Mouse (Mus musculus): Measurements from ENCODE around the gene Immp2l. TPM values are rescaled to one million over a fixed set of nuclear protein-coding genes. Genes with fewer than 3 reads are reported as not detected.

The Immp2l gene
- total and polyA plus RNA-seq, 2 experiments: 35.8 to 133 TPM

- no peak overlapping the region for H3K9ac ChIP-seq (ENCODE audit: low read depth, low read length)
- WGBS: 82% methylated on average over 2 of the region's 2 CpGs
- no peaks in the 10 kb centered on the region; the same call in 1 of the 2 replicates for H3K4me1 ChIP-seq (ENCODE audit: control insufficient read depth, insufficient read depth, low read length)
- DNase-seq (ENCODE audit: extremely low read depth, low read depth, low spot score): no peak
- H3K4me3 ChIP-seq (ENCODE audit: insufficient read depth, low read depth, low read length): no peak overlapping the region
- H3K27me3 ChIP-seq (ENCODE audit: control insufficient read depth, insufficient read depth, low read length): no peaks in the 10 kb centered on the region
- TF ChIP-seq CTCF (IDR thresholded peaks at IDR 0.05; ENCODE audit: low read depth, low read length) (no peak), POLR2A (IDR thresholded peaks at IDR 0.05; ENCODE audit: extremely low read depth, insufficient read depth, low read length) (no peak)
- H3K36me3 ChIP-seq (ENCODE audit: control insufficient read depth, insufficient read depth, low read length): no peaks in the 10 kb centered on the region; the same call in 1 of the 2 replicates
- no peak overlapping the region for H3K27ac ChIP-seq (replicated peaks; ENCODE audit: insufficient read depth, low read depth, low read length)
- peaks cover 2% of the 10 kb centered on the region; the same call in 1 of the 2 replicates for H3K79me2 ChIP-seq (ENCODE audit: control insufficient read depth, insufficient read depth, low read length)
Measured at GRCm38 (mm10) chr12:41109011-41109410, 85.1 kb downstream of the Immp2l start.

- peaks cover 3% of the 10 kb centered on the region; the same call in 1 of the 2 replicates for H3K4me1 ChIP-seq (ENCODE audit: control insufficient read depth, insufficient read depth, low read length)
- TF ChIP-seq POLR2A (IDR thresholded peaks at IDR 0.05; ENCODE audit: extremely low read depth, insufficient read depth, low read length) (no peak), CTCF (IDR thresholded peaks at IDR 0.05; ENCODE audit: low read depth, low read length) (0 out of 2 replicates have a peak, but pooled peaks have one; percentile 4)
- DNase-seq (ENCODE audit: extremely low read depth, low read depth, low spot score): peak; percentile 33
- 52% methylated on average over 1 of the region's 1 CpGs for WGBS
- no peak overlapping the region for H3K27ac ChIP-seq (replicated peaks; ENCODE audit: insufficient read depth, low read depth, low read length)
- no peaks in the 10 kb centered on the region; the same call in 1 of the 2 replicates for H3K36me3 ChIP-seq (ENCODE audit: control insufficient read depth, insufficient read depth, low read length)
- H3K79me2 ChIP-seq (ENCODE audit: control insufficient read depth, insufficient read depth, low read length): peaks cover 2% of the 10 kb centered on the region; the same call in 1 of the 2 replicates
- no peak overlapping the region for H3K4me3 ChIP-seq (ENCODE audit: insufficient read depth, low read depth, low read length)
- H3K27me3 ChIP-seq (ENCODE audit: control insufficient read depth, insufficient read depth, low read length): no peaks in the 10 kb centered on the region
- H3K9ac ChIP-seq (ENCODE audit: low read depth, low read length): no peak overlapping the region
Measured at GRCm38 (mm10) chr12:41111456-41111855, 87.6 kb downstream of the Immp2l start.

- DNase-seq (ENCODE audit: extremely low read depth, low read depth, low spot score): no peak
- Histone ChIP-seq H3K9ac (ENCODE audit: low read depth, low read length) (no peak overlapping the region), H3K4me3 (ENCODE audit: insufficient read depth, low read depth, low read length) (no peak overlapping the region), H3K27me3 (ENCODE audit: control insufficient read depth, insufficient read depth, low read length) (no peaks in the 10 kb centered on the region), H3K36me3 (ENCODE audit: control insufficient read depth, insufficient read depth, low read length) (no peaks in the 10 kb centered on the region; the same call in 1 of the 2 replicates), H3K4me1 (ENCODE audit: control insufficient read depth, insufficient read depth, low read length) (peaks cover 3% of the 10 kb centered on the region; the same call in 1 of the 2 replicates), H3K27ac (replicated peaks; ENCODE audit: insufficient read depth, low read depth, low read length) (no peak overlapping the region), H3K79me2 (ENCODE audit: control insufficient read depth, insufficient read depth, low read length) (peaks cover 2% of the 10 kb centered on the region; the same call in 1 of the 2 replicates)
- TF ChIP-seq POLR2A (IDR thresholded peaks at IDR 0.05; ENCODE audit: extremely low read depth, insufficient read depth, low read length) (no peak), CTCF (IDR thresholded peaks at IDR 0.05; ENCODE audit: low read depth, low read length) (no peak)
- 62% methylated on average over 6 of the region's 6 CpGs for WGBS
Measured at GRCm38 (mm10) chr12:41112137-41112536, 88.2 kb downstream of the Immp2l start.

- Histone ChIP-seq H3K36me3 (ENCODE audit: control insufficient read depth, insufficient read depth, low read length) (no peaks in the 10 kb centered on the region), H3K9ac (ENCODE audit: low read depth, low read length) (no peak overlapping the region), H3K79me2 (ENCODE audit: control insufficient read depth, insufficient read depth, low read length) (peaks cover 6% of the 10 kb centered on the region; the same call in 1 of the 2 replicates), H3K27ac (replicated peaks; ENCODE audit: insufficient read depth, low read depth, low read length) (no peak overlapping the region), H3K27me3 (ENCODE audit: control insufficient read depth, insufficient read depth, low read length) (no peaks in the 10 kb centered on the region), H3K4me1 (ENCODE audit: control insufficient read depth, insufficient read depth, low read length) (peaks cover 10% of the 10 kb centered on the region; the same call in 1 of the 2 replicates), H3K4me3 (ENCODE audit: insufficient read depth, low read depth, low read length) (no peak overlapping the region)
- no peak for TF ChIP-seq POLR2A (IDR thresholded peaks at IDR 0.05; ENCODE audit: extremely low read depth, insufficient read depth, low read length)
- no peak for TF ChIP-seq CTCF (IDR thresholded peaks at IDR 0.05; ENCODE audit: low read depth, low read length)
- no peak for DNase-seq (ENCODE audit: extremely low read depth, low read depth, low spot score)
Measured at GRCm38 (mm10) chr12:41118358-41118757, 94.5 kb downstream of the Immp2l start.

- 77% methylated on average over 6 of the region's 6 CpGs for WGBS
- H3K79me2 ChIP-seq (ENCODE audit: control insufficient read depth, insufficient read depth, low read length): peaks cover 6% of the 10 kb centered on the region; the same call in 1 of the 2 replicates
- no peak for DNase-seq (ENCODE audit: extremely low read depth, low read depth, low spot score)
- H3K4me1 ChIP-seq (ENCODE audit: control insufficient read depth, insufficient read depth, low read length): peaks cover 10% of the 10 kb centered on the region; the same call in 1 of the 2 replicates
- TF ChIP-seq POLR2A (IDR thresholded peaks at IDR 0.05; ENCODE audit: extremely low read depth, insufficient read depth, low read length): no peak
- TF ChIP-seq CTCF (IDR thresholded peaks at IDR 0.05; ENCODE audit: low read depth, low read length): no peak
- no peak overlapping the region for H3K9ac ChIP-seq (ENCODE audit: low read depth, low read length)
- H3K36me3 ChIP-seq (ENCODE audit: control insufficient read depth, insufficient read depth, low read length): no peaks in the 10 kb centered on the region
- no peak overlapping the region for H3K4me3 ChIP-seq (ENCODE audit: insufficient read depth, low read depth, low read length)
- no peaks in the 10 kb centered on the region for H3K27me3 ChIP-seq (ENCODE audit: control insufficient read depth, insufficient read depth, low read length)
- H3K27ac ChIP-seq (replicated peaks; ENCODE audit: insufficient read depth, low read depth, low read length): no peak overlapping the region
Measured at GRCm38 (mm10) chr12:41119657-41120056, 95.8 kb downstream of the Immp2l start.

GRCm38 (mm10) chr12:41123207-41123606 lies 99.3 kb downstream of the Immp2l start:
- TF ChIP-seq CTCF (IDR thresholded peaks at IDR 0.05; ENCODE audit: low read depth, low read length) (no peak), POLR2A (IDR thresholded peaks at IDR 0.05; ENCODE audit: extremely low read depth, insufficient read depth, low read length) (no peak)
- Histone ChIP-seq H3K4me3 (ENCODE audit: insufficient read depth, low read depth, low read length) (no peak overlapping the region), H3K4me1 (ENCODE audit: control insufficient read depth, insufficient read depth, low read length) (peaks cover 7% of the 10 kb centered on the region; the same call in 1 of the 2 replicates), H3K79me2 (ENCODE audit: control insufficient read depth, insufficient read depth, low read length) (peaks cover 3% of the 10 kb centered on the region; the same call in 1 of the 2 replicates), H3K27me3 (ENCODE audit: control insufficient read depth, insufficient read depth, low read length) (no peaks in the 10 kb centered on the region), H3K27ac (replicated peaks; ENCODE audit: insufficient read depth, low read depth, low read length) (no peak overlapping the region), H3K9ac (ENCODE audit: low read depth, low read length) (no peak overlapping the region), H3K36me3 (ENCODE audit: control insufficient read depth, insufficient read depth, low read length) (no peaks in the 10 kb centered on the region)
- peak; percentile 49 for DNase-seq (ENCODE audit: extremely low read depth, low read depth, low spot score)
- 87% methylated on average over 2 of the region's 2 CpGs for WGBS

All from liver, adult 2 months (tissue).